Mouse (Mus musculus): ENCODE data around the gene Acap1. TPM values are rescaled to one million over a fixed set of nuclear protein-coding genes. Genes with fewer than 3 reads are reported as not detected.

The Acap1 gene
- total RNA-seq, 1 experiment, result 9.6 TPM

DNA sequence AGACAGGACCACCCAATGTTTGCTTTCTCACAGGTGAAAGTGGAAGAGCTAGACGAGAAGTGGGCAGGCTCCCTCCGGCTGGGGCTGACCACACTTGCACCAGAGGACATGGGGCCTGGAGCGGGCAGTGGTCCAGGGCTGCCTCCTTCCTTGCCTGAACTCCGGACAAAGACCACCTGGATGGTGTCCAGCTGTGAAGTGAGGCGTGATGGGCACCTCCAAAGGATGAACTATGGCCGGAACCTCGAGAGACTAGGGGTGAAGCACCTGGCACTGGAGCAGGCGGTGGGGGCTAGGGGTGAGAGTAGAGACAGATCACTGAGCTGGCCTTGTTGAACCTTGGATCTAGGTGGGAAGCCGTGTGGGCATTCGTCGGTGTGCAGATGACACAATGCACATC, 13.3 kb upstream of the Acap1 start:
- H3K9me3 ChIP-seq (ENCODE audit: control insufficient read depth, insufficient read depth, low read depth, low read length), result no peaks in the 10 kb centered on the region
- no peak for TF ChIP-seq ZNF384 (IDR thresholded peaks at IDR 0.05; ENCODE audit: low read depth, low read length)
- no peak for TF ChIP-seq ZC3H11A (IDR thresholded peaks at IDR 0.05; ENCODE audit: borderline replicate concordance, low read depth, low read length)
- TF ChIP-seq CHD2 (IDR thresholded peaks at IDR 0.05; ENCODE audit: low read depth, low read length), result no peak
- no peak for TF ChIP-seq MAFK (IDR thresholded peaks at IDR 0.05; ENCODE audit: insufficient read depth, low read depth, low read length)
- TF ChIP-seq HCFC1 (IDR thresholded peaks at IDR 0.05; ENCODE audit: borderline replicate concordance, insufficient read depth, low read length), result no peak
- H3K9ac ChIP-seq (ENCODE audit: insufficient read depth, low read depth, low read length, poor library complexity, severe bottlenecking), result no peak overlapping the region
- no peak for DNase-seq (ENCODE audit: low read depth, low spot score)
- H3K27ac ChIP-seq (ENCODE audit: insufficient read depth, low read depth, low read length, poor library complexity, severe bottlenecking), result no peak overlapping the region
- peaks cover 70% of the 10 kb centered on the region for H3K36me3 ChIP-seq (ENCODE audit: control insufficient read depth, insufficient read depth, low read length, poor library complexity, severe bottlenecking)
- in situ Hi-C loops (cut with MboI; ENCODE audit: low sequenced_read_pairs in 2 of 2, unreplicated experiment in 2 of 2), result no loop called here
- peaks cover 0 to 3% of the 10 kb centered on the region in 2 experiments; a peak in 1 of 4 replicates for H3K4me1 ChIP-seq (ENCODE audit: control insufficient read depth in 2 of 2, insufficient read depth in 2 of 2, low read length in 2 of 2, poor library complexity in 1 of 2)
- no peak overlapping the region for H3K4me3 ChIP-seq (ENCODE audit: insufficient read depth in 1 of 2, low read depth in 1 of 2, low read length in 2 of 2, poor library complexity in 1 of 2, severe bottlenecking in 1 of 2)

GRCm38 (mm10) chr11:69904311-69904710, 9.0 kb upstream of the Acap1 start:
- TF ChIP-seq MAFK (IDR thresholded peaks at IDR 0.05; ENCODE audit: insufficient read depth, low read depth, low read length), result no peak
- no peak for TF ChIP-seq ZC3H11A (IDR thresholded peaks at IDR 0.05; ENCODE audit: borderline replicate concordance, low read depth, low read length)
- TF ChIP-seq HCFC1 (IDR thresholded peaks at IDR 0.05; ENCODE audit: borderline replicate concordance, insufficient read depth, low read length), result no peak
- no peak for TF ChIP-seq ZNF384 (IDR thresholded peaks at IDR 0.05; ENCODE audit: low read depth, low read length)
- no peak for TF ChIP-seq CHD2 (IDR thresholded peaks at IDR 0.05; ENCODE audit: low read depth, low read length)
- no peak overlapping the region for H3K9ac ChIP-seq (ENCODE audit: insufficient read depth, low read depth, low read length, poor library complexity, severe bottlenecking)
- H3K9me3 ChIP-seq (ENCODE audit: control insufficient read depth, insufficient read depth, low read depth, low read length), result no peaks in the 10 kb centered on the region
- no peak overlapping the region for H3K27ac ChIP-seq (ENCODE audit: insufficient read depth, low read depth, low read length, poor library complexity, severe bottlenecking)
- H3K36me3 ChIP-seq (ENCODE audit: control insufficient read depth, insufficient read depth, low read length, poor library complexity, severe bottlenecking), result peaks cover 45% of the 10 kb centered on the region
- no peak overlapping the region for H3K4me3 ChIP-seq (ENCODE audit: insufficient read depth in 1 of 2, low read depth in 1 of 2, low read length in 2 of 2, poor library complexity in 1 of 2, severe bottlenecking in 1 of 2)
- peaks cover 3 to 12% of the 10 kb centered on the region in 2 experiments; a peak in 2 of 4 replicates for H3K4me1 ChIP-seq (ENCODE audit: control insufficient read depth in 2 of 2, insufficient read depth in 2 of 2, low read length in 2 of 2, poor library complexity in 1 of 2)
- no peak for DNase-seq (ENCODE audit: low read depth, low spot score)
- in situ Hi-C loops (cut with MboI; ENCODE audit: low sequenced_read_pairs in 2 of 2, unreplicated experiment in 2 of 2), result no loop called here

DNA sequence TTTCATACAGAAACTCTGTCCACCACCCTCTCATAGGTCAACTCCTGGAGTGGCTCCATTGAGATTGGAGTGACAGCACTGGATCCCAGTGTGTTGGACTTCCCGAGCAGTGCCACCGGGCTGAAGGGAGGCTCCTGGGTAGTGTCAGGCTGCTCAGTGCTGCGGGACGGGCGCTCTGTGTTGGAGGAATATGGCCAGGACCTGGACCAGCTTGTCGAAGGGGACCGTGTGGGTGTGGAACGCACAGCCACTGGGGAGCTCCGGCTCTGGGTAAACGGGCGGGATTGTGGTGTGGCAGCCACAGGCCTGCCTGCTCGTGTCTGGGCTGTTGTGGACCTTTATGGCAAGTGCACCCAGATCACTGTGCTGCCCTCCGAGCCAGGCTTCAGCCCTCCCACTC, 7.6 kb upstream of the Acap1 start:
- in situ Hi-C loops (cut with MboI; ENCODE audit: low sequenced_read_pairs in 2 of 2, unreplicated experiment in 2 of 2), result no loop called here
- no peak for DNase-seq (ENCODE audit: low read depth, low spot score)
- Histone ChIP-seq H3K36me3 (ENCODE audit: control insufficient read depth, insufficient read depth, low read length, poor library complexity, severe bottlenecking) (peaks cover 34% of the 10 kb centered on the region), H3K27ac (ENCODE audit: insufficient read depth, low read depth, low read length, poor library complexity, severe bottlenecking) (no peak overlapping the region), H3K4me3 (ENCODE audit: insufficient read depth in 1 of 2, low read depth in 1 of 2, low read length in 2 of 2, poor library complexity in 1 of 2, severe bottlenecking in 1 of 2) (peak overlapping the region; percentile 7 to 97; a peak in 2 of 4 replicates), H3K9ac (ENCODE audit: insufficient read depth, low read depth, low read length, poor library complexity, severe bottlenecking) (peak overlapping the region; percentile 84; the same call in 1 of the 2 replicates), H3K4me1 (ENCODE audit: control insufficient read depth in 2 of 2, insufficient read depth in 2 of 2, low read length in 2 of 2, poor library complexity in 1 of 2) (peaks cover 3 to 19% of the 10 kb centered on the region in 2 experiments; a peak in 2 of 4 replicates), H3K9me3 (ENCODE audit: control insufficient read depth, insufficient read depth, low read depth, low read length) (no peaks in the 10 kb centered on the region)
- TF ChIP-seq ZNF384 (IDR thresholded peaks at IDR 0.05; ENCODE audit: low read depth, low read length) (no peak), ZC3H11A (IDR thresholded peaks at IDR 0.05; ENCODE audit: borderline replicate concordance, low read depth, low read length) (no peak), CHD2 (IDR thresholded peaks at IDR 0.05; ENCODE audit: low read depth, low read length) (no peak), MAFK (IDR thresholded peaks at IDR 0.05; ENCODE audit: insufficient read depth, low read depth, low read length) (no peak), HCFC1 (IDR thresholded peaks at IDR 0.05; ENCODE audit: borderline replicate concordance, insufficient read depth, low read length) (no peak)

DNA sequence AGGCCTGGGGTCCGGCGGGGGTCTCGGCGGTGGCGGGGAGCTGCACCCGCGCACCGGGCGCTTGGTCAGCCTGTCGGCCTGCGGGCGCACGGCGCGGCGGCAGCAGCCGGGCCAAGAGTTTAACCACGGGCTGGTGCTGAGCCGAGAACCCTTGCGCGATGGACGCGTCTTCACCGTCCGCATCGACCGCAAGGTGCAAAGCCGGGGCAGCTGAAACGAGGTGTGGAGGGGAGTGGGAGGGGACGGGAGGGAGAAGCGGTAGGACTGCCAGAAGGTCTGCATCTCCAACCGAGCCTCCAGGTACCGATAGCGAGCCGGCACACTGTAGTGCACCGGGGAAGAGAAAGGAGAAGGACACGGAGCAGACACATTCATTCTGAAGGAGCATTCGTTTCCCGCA, 6.7 kb upstream of the Acap1 start:
- peak overlapping the region; percentile 10; the same call in 1 of the 2 replicates for H3K27ac ChIP-seq (ENCODE audit: insufficient read depth, low read depth, low read length, poor library complexity, severe bottlenecking)
- H3K9ac ChIP-seq (ENCODE audit: insufficient read depth, low read depth, low read length, poor library complexity, severe bottlenecking), result peak overlapping the region; percentile 84
- DNase-seq (ENCODE audit: low read depth, low spot score), result no peak
- H3K9me3 ChIP-seq (ENCODE audit: control insufficient read depth, insufficient read depth, low read depth, low read length), result no peaks in the 10 kb centered on the region
- in situ Hi-C loops (cut with MboI; ENCODE audit: low sequenced_read_pairs in 2 of 2, unreplicated experiment in 2 of 2), result no loop called here
- peak overlapping the region; percentile 97 to 99 for H3K4me3 ChIP-seq (ENCODE audit: insufficient read depth in 1 of 2, low read depth in 1 of 2, low read length in 2 of 2, poor library complexity in 1 of 2, severe bottlenecking in 1 of 2)
- TF ChIP-seq ZC3H11A (IDR thresholded peaks at IDR 0.05; ENCODE audit: borderline replicate concordance, low read depth, low read length) (no peak), CHD2 (IDR thresholded peaks at IDR 0.05; ENCODE audit: low read depth, low read length) (no peak), HCFC1 (IDR thresholded peaks at IDR 0.05; ENCODE audit: borderline replicate concordance, insufficient read depth, low read length) (no peak), MAFK (IDR thresholded peaks at IDR 0.05; ENCODE audit: insufficient read depth, low read depth, low read length) (no peak), ZNF384 (IDR thresholded peaks at IDR 0.05; ENCODE audit: low read depth, low read length) (no peak)
- peaks cover 29% of the 10 kb centered on the region for H3K36me3 ChIP-seq (ENCODE audit: control insufficient read depth, insufficient read depth, low read length, poor library complexity, severe bottlenecking)
- H3K4me1 ChIP-seq (ENCODE audit: control insufficient read depth in 2 of 2, insufficient read depth in 2 of 2, low read length in 2 of 2, poor library complexity in 1 of 2), result peaks cover 3 to 21% of the 10 kb centered on the region in 2 experiments; a peak in 2 of 4 replicates

All from ES-E14 (cell line).